Mouse (Mus musculus) C2C12 (cell line): ENCODE results near the gene Scrg1.

Experiments
- CEBPB ChIP-seq: IDR thresholded peaks from one replicate; pipeline ENCODE4 v1.6.1; 2011; ENCODE audit warnings: low read depth, mild to moderate bottlenecking, control low read depth, moderate library complexity
- CTCF ChIP-seq: IDR thresholded peaks from one replicate; pipeline ENCODE4 v1.5.1; 2011; ENCODE audit not compliant: control insufficient read depth, insufficient read depth, insufficient read length
- MAX ChIP-seq: IDR thresholded peaks from one replicate; pipeline ENCODE4 v1.6.1; 2011; ENCODE audit warnings: mild to moderate bottlenecking, control low read depth
- MYOG ChIP-seq: IDR thresholded peaks from one replicate; pipeline ENCODE4 v1.6.1; 2011; ENCODE audit not compliant: control insufficient read depth, insufficient read length; ENCODE audit errors: extremely low read depth
- USF1 ChIP-seq: IDR thresholded peaks from one replicate; pipeline ENCODE4 v1.6.1; 2011; ENCODE audit warnings: low read depth, mild to moderate bottlenecking, control low read depth, moderate library complexity

- TF ChIP-seq CTCF (no peak), MYOG (no peak), CEBPB (no peak), MAX (no peak), USF1 (no peak)
Observed at GRCm38 (mm10) chr8:57517723-57518122, 62.0 kb downstream of the Scrg1 start.
